Mouse (Mus musculus): Measurements from ENCODE around the gene Pde4d. TPM values are rescaled to one million over a fixed set of nuclear protein-coding genes. Genes with fewer than 3 reads are reported as not detected.

Gene Pde4d
- total RNA-seq, 2 experiments from 2014 or later, result 37.4 to 43.6 TPM

GRCm38 (mm10) chr13:109534709-109535284 lies 1085.0 kb downstream of the Pde4d start:
- no peak for DNase-seq
- intact Hi-C loops (cut with DNase I), result no loop called here

GRCm38 (mm10) chr13:109536636-109537035 lies 1086.9 kb downstream of the Pde4d start:
- intact Hi-C loops (cut with DNase I), result no loop called here
- no peak for DNase-seq

- intact Hi-C loops (cut with DNase I), result no loop called here
- DNase-seq, result no peak
These were observed 1089.6 kb downstream of the Pde4d start for GRCm38 (mm10) chr13:109539371-109539770.

- no peak for DNase-seq
- intact Hi-C loops (cut with DNase I), result no loop called here
These were observed 1094.9 kb downstream of the Pde4d start for GRCm38 (mm10) chr13:109544646-109545045.

- intact Hi-C loops (cut with DNase I), result no loop called here
- DNase-seq, result no peak
These were observed 1096.6 kb downstream of the Pde4d start for GRCm38 (mm10) chr13:109546337-109546736.

- no peak for DNase-seq
- intact Hi-C loops (cut with DNase I), result loop anchor here (1.0 kb wide), 2 partner anchors 204 to 318 kb away; no protein-coding TSS in a partner anchor
These were observed 1097.3 kb downstream of the Pde4d start for GRCm38 (mm10) chr13:109547006-109547587.

GRCm38 (mm10) chr13:109547700-109548099 lies 1098.0 kb downstream of the Pde4d start:
- DNase-seq, result peak; percentile 66 to 77
- intact Hi-C loops (cut with DNase I), result loop anchor here (1.0 kb wide), 2 partner anchors 204 to 318 kb away; no protein-coding TSS in a partner anchor

GRCm38 (mm10) chr13:109548263-109548662 lies 1098.5 kb downstream of the Pde4d start:
- intact Hi-C loops (cut with DNase I), result no loop called here

GRCm38 (mm10) chr13:109548771-109549555 lies 1099.2 kb downstream of the Pde4d start:
- DNase-seq, result no peak
- intact Hi-C loops (cut with DNase I), result no loop called here

More at GRCm38 (mm10) chr13:109548263-109548662, 1098.5 kb downstream of the Pde4d start:
- no peak for DNase-seq

- intact Hi-C loops (cut with DNase I), result no loop called here
- no peak for DNase-seq
These were observed 1102.1 kb downstream of the Pde4d start for GRCm38 (mm10) chr13:109551836-109552235.

GRCm38 (mm10) chr13:109555513-109555912 lies 1105.8 kb downstream of the Pde4d start:
- no peak for DNase-seq
- intact Hi-C loops (cut with DNase I), result loop anchor here (5.0 kb wide), 1 partner anchor 182 kb away; no protein-coding TSS in a partner anchor

GRCm38 (mm10) chr13:109556853-109557252 lies 1107.1 kb downstream of the Pde4d start:
- intact Hi-C loops (cut with DNase I), result loop anchor here (5.0 kb wide), 1 partner anchor 180 kb away; no protein-coding TSS in a partner anchor
- DNase-seq, result no peak

GRCm38 (mm10) chr13:109558341-109559257 lies 1108.9 kb downstream of the Pde4d start:
- DNase-seq, result peak in 1 of 2 experiments; percentile 7
- intact Hi-C loops (cut with DNase I), result loop anchor here (1.0 to 5.0 kb wide), 2 partner anchors 51 to 179 kb away; no protein-coding TSS in a partner anchor

- intact Hi-C loops (cut with DNase I), result no loop called here
- DNase-seq, result no peak
These were observed 1110.5 kb downstream of the Pde4d start for GRCm38 (mm10) chr13:109560261-109560660.

GRCm38 (mm10) chr13:109568638-109569468 lies 1119.1 kb downstream of the Pde4d start:
- intact Hi-C loops (cut with DNase I), result no loop called here
- no peak for DNase-seq

- no peak for DNase-seq
- intact Hi-C loops (cut with DNase I), result no loop called here
These were observed 1119.7 kb downstream of the Pde4d start for GRCm38 (mm10) chr13:109569491-109569890.

GRCm38 (mm10) chr13:109576725-109577124 lies 1127.0 kb downstream of the Pde4d start:
- intact Hi-C loops (cut with DNase I), result no loop called here
- DNase-seq, result no peak

GRCm38 (mm10) chr13:109577454-109577853 lies 1127.7 kb downstream of the Pde4d start:
- no peak for DNase-seq
- intact Hi-C loops (cut with DNase I), result no loop called here

- intact Hi-C loops (cut with DNase I), result no loop called here
These were observed 1128.2 kb downstream of the Pde4d start for GRCm38 (mm10) chr13:109577901-109578300.

More at GRCm38 (mm10) chr13:109577901-109578300, 1128.2 kb downstream of the Pde4d start:
- DNase-seq, result no peak

Measured in heart, postnatal 36 days (tissue).